27 mouse cellular contexts compared by ENCODE assay signal in the genomic region with DNA sequence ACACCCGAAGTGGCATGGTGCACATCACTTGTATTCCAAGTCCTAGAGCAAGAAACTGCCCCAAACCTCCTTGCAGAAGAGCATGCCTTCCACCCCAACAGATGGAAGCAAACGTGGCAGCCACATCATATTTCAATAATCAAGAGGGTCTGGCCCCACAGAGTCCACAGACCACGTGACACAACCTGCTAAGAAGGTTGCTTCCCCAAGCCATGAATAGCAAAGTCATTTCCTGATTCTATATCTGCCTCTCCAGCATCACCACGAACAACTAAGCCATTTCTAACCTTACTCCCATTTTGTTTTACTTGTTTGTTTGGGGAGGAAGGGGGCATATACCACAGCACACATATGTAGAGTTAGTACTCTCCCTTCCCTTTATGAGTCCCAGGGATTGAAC.
A peak's percentile ranks its signal among the peaks of the same experiment; 100 is the strongest.
DNase-seq lines count a peak whose midpoint lies in the region; ATAC-seq and TF ChIP-seq lines count a peak whose summit lies in the region.
"Had no signal": no experiment of that assay in that cellular context is flagged by ENCODE, and none has a peak within 500 bp of the region (broad histone marks: within the 10 kb centered on the region; RNA-seq: fewer than 3 reads in every experiment).

No protein-coding gene starts in this region.

- DNase-seq in 416B (ENCODE audit: low read depth) (peak; percentile 65), CH12.LX (ENCODE audit: extremely low read depth) (peak; percentile 54)
- no peak for DNase-seq in gastrocnemius, adult 2 months
- DNase-seq in T-cell, adult 2 months (ENCODE audit: low spot score), result no peak
- DNase-seq in cerebellum, adult 18-20 months, result no peak
- DNase-seq: adrenal gland, adult 2 months; adrenal gland, postnatal 14 days; cerebellum, adult 2 months; cerebellum, adult 9-11 months; cerebellum, postnatal 36 days; gastrocnemius, postnatal 14 days; heart, adult 2 months; heart, postnatal 10 days; heart, postnatal 36 days; kidney, adult 11 months; kidney, adult 8-10 months had no signal

- H3K9ac ChIP-seq in CH12.LX (ENCODE audit: insufficient read depth, low read depth), result no peak overlapping the region
- H3K9ac ChIP-seq: forebrain, embryonic 13.5 days; heart, embryonic 12.5 days; heart, embryonic 15.5 days; hindbrain, embryonic 13.5 days; intestine, embryonic 15.5 days had no signal

- in situ Hi-C loops in CH12.LX (cut with MboI; ENCODE audit: low pct_ligation_motif_present, low pct_unique_long_range_greater_than_20kb, low sequenced_read_pairs), result no loop called here

- no peak overlapping the region; the same call in 1 of the 2 replicates for H3K27ac ChIP-seq in CH12.LX (ENCODE audit: insufficient read depth, low read depth)
- no peak overlapping the region for H3K27ac ChIP-seq in gastrocnemius, adult 2 months
- H3K27ac ChIP-seq: forebrain, embryonic 10.5 days; forebrain, embryonic 13.5 days; heart, adult 2 months; heart, embryonic 15.5 days; hindbrain, embryonic 10.5 days; intestine, embryonic 15.5 days had no signal

- intact Hi-C loops in gastrocnemius, adult 2 months (cut with DNase I), result no loop called here

- H3K36me3 ChIP-seq in CH12.LX (replicated peaks in 1 of 2; ENCODE audit: control insufficient read depth in 1 of 2, insufficient read depth in 1 of 2, low read length in 1 of 2), result peaks cover 33 to 81% of the 10 kb centered on the region in 2 experiments
- H3K36me3 ChIP-seq: forebrain, embryonic 10.5 days; G1E; heart, embryonic 12.5 days; heart, embryonic 15.5 days; hindbrain, embryonic 10.5 days; hindbrain, embryonic 13.5 days; intestine, embryonic 15.5 days had no signal

- H3K27me3 ChIP-seq in CH12.LX (replicated peaks), result no peaks in the 10 kb centered on the region
- H3K27me3 ChIP-seq: forebrain, embryonic 13.5 days; heart, embryonic 12.5 days; heart, embryonic 15.5 days; hindbrain, embryonic 13.5 days; intestine, embryonic 15.5 days; Patski had no signal

- TF ChIP-seq RAD21 in CH12.LX (IDR thresholded peaks at IDR 0.05; ENCODE audit: low read depth, low read length), result no peak

- TF ChIP-seq CTCF in CH12.LX (conservative IDR thresholded peaks at IDR 0.05 in 1 of 2, IDR thresholded peaks at IDR 0.05 in 1 of 2; ENCODE audit: low read depth in 2 of 2, low read length in 2 of 2), result no peak
- TF ChIP-seq CTCF in gastrocnemius, adult 2 months (IDR thresholded peaks at IDR 0.05), result no peak

- no peak for TF ChIP-seq EP300 in CH12.LX (IDR thresholded peaks at IDR 0.05; ENCODE audit: low read length)

- TF ChIP-seq POLR2A in CH12.LX (IDR thresholded peaks at IDR 0.05; ENCODE audit: low read depth, low read length), result no peak

- dilution Hi-C loops in CH12.LX (cut with MboI; ENCODE audit: extremely low pct_ligation_motif_present, extremely low pct_unique_long_range_greater_than_20kb, low sequenced_read_pairs), result no loop called here

- ATAC-seq in common myeloid progenitor, adult 5-6 weeks (replicated peaks; ENCODE audit: low read depth, poor library complexity, severe bottlenecking), result peak; percentile 58; the same call in 1 of the 2 replicates
- peak; percentile 60 for ATAC-seq in megakaryocyte progenitor cell, adult 5-6 weeks (replicated peaks; ENCODE audit: poor library complexity)
- ATAC-seq: intestine, embryonic 15.5 days; Patski had no signal

- H3K4me1 ChIP-seq in CH12.LX (ENCODE audit: control insufficient read depth in 1 of 2, insufficient read depth in 2 of 2), result peaks cover 20 to 38% of the 10 kb centered on the region in 2 experiments
- H3K4me1 ChIP-seq: forebrain, embryonic 10.5 days; heart, embryonic 15.5 days; hindbrain, embryonic 10.5 days; intestine, embryonic 15.5 days had no signal

- no peak overlapping the region for H3K4me3 ChIP-seq in CH12.LX (replicated peaks in 1 of 3; ENCODE audit: low read depth in 2 of 3, low read length in 2 of 3, poor library complexity in 1 of 3)
- H3K4me3 ChIP-seq in gastrocnemius, adult 2 months, result no peak overlapping the region
- H3K4me3 ChIP-seq: forebrain, embryonic 10.5 days; forebrain, embryonic 13.5 days; heart, adult 2 months; heart, embryonic 12.5 days; heart, embryonic 15.5 days; hindbrain, embryonic 10.5 days; hindbrain, embryonic 13.5 days; intestine, embryonic 15.5 days had no signal

- no peak overlapping the region for H3K4me2 ChIP-seq in CH12.LX (ENCODE audit: insufficient read depth, low read depth, poor library complexity, severe bottlenecking)
- H3K4me2 ChIP-seq: forebrain, embryonic 13.5 days; heart, embryonic 12.5 days; heart, embryonic 15.5 days; hindbrain, embryonic 13.5 days; intestine, embryonic 15.5 days had no signal

- H3K9me3 ChIP-seq in CH12.LX (replicated peaks; ENCODE audit: low read length), result no peaks in the 10 kb centered on the region
- H3K9me3 ChIP-seq: forebrain, embryonic 10.5 days; forebrain, embryonic 13.5 days; heart, embryonic 12.5 days; heart, embryonic 15.5 days; hindbrain, embryonic 10.5 days; hindbrain, embryonic 13.5 days; intestine, embryonic 15.5 days had no signal

- no peaks in the 10 kb centered on the region for H3K79me2 ChIP-seq in CH12.LX (replicated peaks; ENCODE audit: control insufficient read depth, extremely low read depth, insufficient read depth, poor library complexity, severe bottlenecking)

TF ChIP-seq in CH12.LX, 34 proteins besides CTCF, POLR2A, EP300 and RAD21:
- no peak for TF ChIP-seq CHD2 (IDR thresholded peaks at IDR 0.05; ENCODE audit: low read length)
- TF ChIP-seq ZNF384 (IDR thresholded peaks at IDR 0.05; ENCODE audit: low read depth, low read length), result no peak
- TF ChIP-seq MYC (IDR thresholded peaks at IDR 0.05; ENCODE audit: low read depth, low read length), result peak; percentile 34; the same call in 1 of the 2 replicates
- no peak for TF ChIP-seq MEF2A (IDR thresholded peaks at IDR 0.05; ENCODE audit: borderline replicate concordance, low read depth, low read length)
- peak; percentile 68 for TF ChIP-seq MAX (IDR thresholded peaks at IDR 0.05; ENCODE audit: low read length)
- TF ChIP-seq BHLHE40 (IDR thresholded peaks at IDR 0.05; ENCODE audit: low read depth, low read length), result 0 out of 2 replicates have a peak, but pooled peaks have one; percentile 20
- TF ChIP-seq USF1 (IDR thresholded peaks at IDR 0.05; ENCODE audit: low read depth, low read length), result peak; percentile 74
- no peak for TF ChIP-seq MAZ (IDR thresholded peaks at IDR 0.05; ENCODE audit: low read depth, low read length)
- TF ChIP-seq ZMIZ1 (IDR thresholded peaks at IDR 0.05; ENCODE audit: low read depth, low read length), result no peak
- no peak for TF ChIP-seq KAT2A (IDR thresholded peaks at IDR 0.05; ENCODE audit: insufficient replicate concordance, low read length)
- peak; percentile 49; the same call in 1 of the 2 replicates for TF ChIP-seq USF2 (conservative IDR thresholded peaks at IDR 0.05; ENCODE audit: low read depth, low read length)
- TF ChIP-seq UBTF (IDR thresholded peaks at IDR 0.05; ENCODE audit: low read depth, low read length), result no peak
- TF ChIP-seq ETS1 (conservative IDR thresholded peaks at IDR 0.05; ENCODE audit: low read depth, low read length), result no peak
- TF ChIP-seq TBP (conservative IDR thresholded peaks at IDR 0.05; ENCODE audit: low read depth, low read length), result no peak

Comparison
In these comparisons a context has a peak if more than half of its experiments do, and no peak if none do; other contexts are left out.
1. DNase-seq: peak in 416B (single experiment) and CH12.LX (single experiment); none in gastrocnemius, adult 2 months (single experiment), T-cell, adult 2 months (single experiment) and cerebellum, adult 18-20 months (0 of 2).